Mouse (Mus musculus) large intestine, adult 2 months (tissue): Measurements from ENCODE around the gene Iqcg. TPM values are rescaled to one million over a fixed set of nuclear protein-coding genes. Genes with fewer than 3 reads are reported as not detected.
"Not testable (repeated sequence)": the region's sequence is repeated elsewhere in the genome, so short reads cannot be mapped to it uniquely, and the experiment has no call there.

Experiments
- DNase-seq: peaks from one replicate; pipeline ENCODE4 v3.0.0-alpha.2; 2012; ENCODE audit warnings: low read depth, low spot score
- WGBS: fragments of 180-500 bp; shearing (Covaris S2); methylation state at CpG from one replicate; pipeline ENCODE4 v1.1.7; 2018; 5-methylcytosine and 5-hydroxymethylcytosine counted together
- polyA plus RNA-seq: library from polyadenylated mRNA; depleted of rRNA; stranded (reverse); fragments of >200 nt; gene quantifications from 2 replicates; pipeline ENCODE4 v1.2.3, GENCODE M21; 2012

Gene Iqcg
- polyA plus RNA-seq, 1 experiment, result 0.40 TPM

DNA sequence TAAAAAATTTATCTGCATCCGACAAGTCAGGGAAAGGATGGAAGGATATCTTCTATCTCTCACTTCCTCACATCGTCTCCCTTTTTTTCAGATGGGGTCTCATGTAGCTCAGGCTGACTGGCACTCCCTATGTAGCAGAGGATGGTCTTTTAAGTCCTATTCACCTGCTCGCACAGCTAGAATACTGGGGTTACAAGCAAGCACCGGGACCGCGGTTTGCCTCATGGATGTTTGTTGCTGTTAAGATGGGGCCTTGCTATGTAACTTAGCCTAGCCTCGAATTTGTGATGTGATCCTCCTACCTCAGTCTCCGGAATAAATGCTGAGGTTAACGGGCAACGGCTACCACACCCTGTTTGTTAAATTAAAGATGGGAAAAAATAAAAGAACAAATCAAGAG is 363 bp downstream of the Iqcg start:
- WGBS, result 11% methylated on average over 10 of the region's 10 CpGs
- no peak for DNase-seq

DNA sequence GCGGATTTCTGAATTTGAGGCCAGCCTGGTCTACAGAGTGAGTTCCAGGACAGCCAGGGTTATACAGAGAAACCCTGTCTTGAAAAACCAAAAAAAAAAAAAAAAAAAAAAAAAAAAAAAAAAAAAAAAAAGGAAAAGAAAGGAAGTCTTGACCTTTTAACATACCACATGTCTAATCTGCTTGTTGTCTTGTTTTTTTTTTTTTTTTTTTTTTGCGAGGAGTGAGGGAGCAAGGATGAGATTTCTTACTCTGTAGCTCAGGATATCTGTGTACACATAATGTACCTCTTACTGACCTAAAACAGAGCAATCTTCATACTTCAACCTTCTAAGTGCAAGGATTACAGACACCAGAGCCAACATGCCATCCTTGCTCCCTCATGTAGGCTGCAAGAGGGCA is 1.1 kb downstream of the Iqcg start:
- DNase-seq, result not testable (repeated sequence)
- 78% methylated on average over 2 of the region's 2 CpGs for WGBS

DNA sequence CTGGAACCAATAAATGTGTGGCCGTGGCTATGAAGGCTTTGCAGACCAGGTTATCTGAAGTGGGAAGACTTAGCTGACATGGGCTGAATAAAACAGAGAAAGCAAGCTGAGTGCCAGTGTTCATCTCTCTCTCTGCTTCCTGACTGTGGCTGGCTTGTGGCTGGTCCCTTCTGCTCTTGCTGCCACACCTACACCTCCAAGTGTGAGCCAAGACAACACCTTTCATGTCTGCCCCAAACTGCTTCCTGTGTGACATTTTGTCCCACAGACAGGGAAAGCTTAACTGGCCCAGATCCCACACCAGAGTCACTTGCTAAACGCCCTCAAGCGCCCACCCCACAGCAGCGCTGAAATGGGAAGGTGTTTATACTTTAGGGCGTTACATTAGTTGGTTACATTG is 2.9 kb downstream of the Iqcg start:
- 57% methylated on average over 5 of the region's 5 CpGs for WGBS
- DNase-seq, result no peak

DNA sequence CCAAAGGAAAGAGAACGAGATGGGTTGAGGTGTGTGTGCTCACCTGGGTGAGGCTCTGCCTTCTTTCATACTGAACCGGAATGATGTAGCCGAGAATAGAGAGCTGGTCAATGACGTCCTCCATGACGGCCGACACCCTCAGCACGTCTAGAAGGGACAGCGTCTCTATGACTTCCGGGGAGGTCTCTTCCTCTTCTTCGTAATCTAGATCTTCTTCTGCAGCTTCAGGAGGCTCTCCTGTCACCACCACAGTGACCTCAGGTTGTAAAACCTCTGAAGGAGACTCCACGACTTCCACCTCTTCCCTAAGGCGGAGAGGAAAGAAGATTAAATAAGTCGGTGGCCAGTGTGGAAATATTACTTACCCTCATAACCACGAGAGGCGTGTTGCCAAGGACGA is 6.2 kb downstream of the Iqcg start:
- no peak for DNase-seq
- WGBS, result 84% methylated on average over 16 of the region's 16 CpGs

DNA sequence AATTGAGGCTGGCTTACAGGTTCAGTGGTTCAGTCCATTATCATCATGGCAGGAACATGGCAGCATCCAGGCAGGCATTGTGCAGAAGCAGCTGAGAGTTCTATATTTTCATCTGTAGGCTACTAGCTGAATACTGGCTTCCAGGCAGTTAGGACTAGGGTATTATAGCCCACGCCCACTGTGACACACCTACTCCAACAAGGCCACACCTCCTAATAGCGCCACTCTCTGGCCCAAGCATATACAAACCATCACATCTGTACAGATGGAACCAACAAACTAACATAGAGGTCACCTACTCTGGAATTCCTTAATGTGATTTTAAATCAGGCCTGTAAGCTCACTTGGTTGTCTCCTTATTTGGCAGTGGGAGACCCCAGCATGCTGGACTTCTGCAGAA is 7.3 kb downstream of the Iqcg start:
- DNase-seq, result no peak
- WGBS, result 52% methylated on average over 2 of the region's 2 CpGs

DNA sequence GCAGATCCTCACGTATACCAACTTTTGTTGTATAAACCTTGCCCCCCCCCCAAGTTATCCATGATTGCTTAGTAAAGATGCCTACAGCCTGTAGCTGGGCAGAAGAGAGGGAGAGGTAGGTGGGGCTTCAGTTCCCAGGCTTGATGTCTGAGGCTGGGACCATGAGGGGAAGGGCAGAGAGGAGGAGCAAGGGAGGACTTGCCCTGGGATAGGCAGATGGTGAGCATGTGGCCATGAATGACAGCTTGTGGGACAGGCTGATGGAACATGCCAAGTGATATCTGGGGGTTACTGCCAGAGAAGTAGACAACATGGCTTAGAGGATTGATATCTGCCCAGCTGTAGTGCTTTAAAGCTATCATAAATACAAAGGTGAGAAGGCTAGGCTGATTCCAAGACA is 8.0 kb downstream of the Iqcg start:
- DNase-seq, result no peak
- WGBS, result 88% methylated on average over 1 of the region's 1 CpGs

DNA sequence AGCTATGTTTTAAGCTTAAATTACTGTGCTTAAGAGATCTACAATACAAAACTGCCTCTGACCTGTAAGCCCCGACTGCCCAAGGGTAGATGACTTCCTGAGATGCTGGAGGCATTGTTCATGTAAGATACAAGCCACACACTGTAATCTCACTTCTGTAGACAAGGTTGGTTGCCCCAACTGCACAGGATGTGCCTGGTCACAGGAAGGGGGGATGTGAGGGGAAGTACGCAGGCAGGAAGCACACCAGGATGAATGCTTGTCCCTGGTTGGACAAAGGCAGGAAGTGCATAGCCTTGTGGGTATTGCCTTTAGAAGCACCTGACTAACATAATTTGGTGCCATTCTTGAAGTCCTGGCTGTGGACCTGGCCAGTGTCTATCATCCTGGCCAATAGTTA is 12.8 kb downstream of the Iqcg start:
- WGBS, result 68% methylated on average over 2 of the region's 2 CpGs
- DNase-seq, result no peak

DNA sequence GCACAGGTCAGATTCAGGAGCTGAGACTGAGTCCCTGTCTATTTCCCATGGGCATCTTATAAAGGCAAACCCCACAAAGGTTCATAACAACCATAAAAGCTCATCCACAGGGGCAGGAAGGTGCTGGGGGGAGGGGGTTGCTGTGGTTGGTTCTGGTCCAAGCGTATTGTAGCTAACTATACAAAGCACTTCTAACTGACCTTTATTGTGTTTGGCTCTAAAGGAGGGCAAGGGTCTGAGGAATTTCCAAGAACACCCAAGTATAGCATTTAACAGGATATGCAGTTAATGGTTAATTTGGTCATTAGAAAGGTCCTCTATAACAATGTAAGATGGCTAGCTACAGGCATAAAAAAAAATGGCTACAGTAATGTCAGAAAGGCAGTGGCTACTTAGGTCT is 13.3 kb downstream of the Iqcg start:
- no peak for DNase-seq
- WGBS, result 95% methylated on average over 1 of the region's 1 CpGs

DNA sequence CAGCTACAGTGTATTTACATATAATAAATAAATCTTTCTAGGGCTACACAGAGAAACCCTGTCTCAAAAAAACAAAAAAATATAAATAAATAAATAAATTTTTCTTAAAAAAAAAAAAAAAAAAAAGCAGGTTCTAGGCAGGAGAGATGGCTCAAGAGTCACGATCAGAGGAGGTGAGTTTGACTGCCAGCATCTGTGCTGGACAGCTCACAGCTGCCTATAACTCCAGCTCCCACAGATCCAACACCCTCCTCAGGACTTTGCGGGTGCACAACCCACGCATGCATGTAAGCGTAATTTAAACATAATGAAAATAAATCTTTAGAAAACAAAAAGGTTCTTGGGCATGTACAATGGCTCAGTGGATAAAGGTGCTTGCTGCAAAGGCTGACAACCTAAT is 20.0 kb downstream of the Iqcg start:
- DNase-seq, result no peak
- WGBS, result 89% methylated on average over 4 of the region's 4 CpGs

DNA sequence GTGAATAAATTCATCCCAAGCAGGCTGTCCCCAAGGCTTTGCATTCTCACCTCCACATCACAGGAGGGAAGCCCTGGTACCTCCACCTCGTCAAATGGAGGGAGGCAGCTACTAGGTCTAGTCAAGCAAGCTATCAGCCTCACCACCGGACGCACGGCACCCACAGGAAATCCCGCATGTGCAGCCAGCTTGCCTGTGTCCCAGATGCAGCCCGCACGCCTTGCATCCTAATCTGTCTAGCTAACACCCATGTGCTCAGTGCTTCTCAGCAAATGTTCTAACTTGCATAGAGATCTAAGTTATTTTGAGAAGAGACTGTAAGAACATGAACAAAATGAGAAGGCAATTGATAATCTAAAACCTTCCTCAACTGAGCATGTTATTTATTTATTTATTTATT is 29.7 kb downstream of the Iqcg start:
- DNase-seq, result no peak
- 89% methylated on average over 7 of the region's 7 CpGs for WGBS

DNA sequence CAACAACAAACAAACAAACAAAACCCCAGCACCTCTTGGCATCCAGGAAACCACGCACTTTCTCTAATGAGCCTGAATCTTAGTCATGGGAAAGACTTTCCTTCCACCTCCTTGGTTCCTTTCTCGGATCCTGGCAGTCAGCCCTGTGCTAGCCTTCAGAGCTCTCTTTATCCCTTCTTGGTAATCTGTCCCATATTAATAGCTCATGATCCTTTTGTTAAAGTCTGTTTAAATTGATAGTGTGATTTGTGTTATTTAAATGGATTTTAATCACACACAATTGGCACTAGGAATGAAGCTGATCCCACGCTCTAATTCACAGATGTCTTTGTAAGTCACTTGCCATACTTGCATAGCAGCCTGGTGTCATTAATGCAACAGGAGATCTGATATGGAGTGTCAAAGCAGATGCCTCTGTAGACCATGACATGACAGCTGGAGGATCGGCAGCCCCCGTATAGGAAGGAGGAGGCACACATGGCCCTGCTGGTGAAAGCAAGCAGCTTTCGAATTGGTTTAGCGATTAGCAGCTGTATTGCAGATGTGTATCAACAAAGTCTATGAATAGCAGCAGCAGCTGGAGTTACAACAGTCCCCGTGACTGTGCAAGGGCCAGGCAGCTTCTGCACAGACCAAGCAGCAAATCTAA is 31.4 kb downstream of the Iqcg start:
- no peak for DNase-seq
- 70% methylated on average over 8 of the region's 8 CpGs for WGBS

DNA sequence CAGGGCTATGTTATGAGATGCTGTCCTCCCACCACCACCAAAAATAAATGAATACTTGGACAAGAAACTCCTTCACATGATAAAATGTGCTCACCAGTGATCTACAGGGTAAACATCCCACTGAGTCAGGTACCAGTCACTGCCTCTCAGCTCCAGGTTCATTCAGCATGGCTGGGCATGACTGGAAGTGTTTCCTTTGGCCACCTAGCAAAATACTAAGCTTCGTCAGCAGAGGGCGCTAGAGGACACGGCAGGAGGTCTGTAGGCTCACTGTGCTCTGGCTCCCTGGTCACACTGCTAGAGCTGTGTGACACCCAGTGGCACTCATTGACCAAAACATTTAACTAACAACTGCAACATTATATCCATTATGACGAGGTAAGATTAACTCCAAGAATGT is 32.3 kb downstream of the Iqcg start:
- WGBS, result under 1% methylated on average over 4 of the region's 4 CpGs
- peak; percentile 64 for DNase-seq

DNA sequence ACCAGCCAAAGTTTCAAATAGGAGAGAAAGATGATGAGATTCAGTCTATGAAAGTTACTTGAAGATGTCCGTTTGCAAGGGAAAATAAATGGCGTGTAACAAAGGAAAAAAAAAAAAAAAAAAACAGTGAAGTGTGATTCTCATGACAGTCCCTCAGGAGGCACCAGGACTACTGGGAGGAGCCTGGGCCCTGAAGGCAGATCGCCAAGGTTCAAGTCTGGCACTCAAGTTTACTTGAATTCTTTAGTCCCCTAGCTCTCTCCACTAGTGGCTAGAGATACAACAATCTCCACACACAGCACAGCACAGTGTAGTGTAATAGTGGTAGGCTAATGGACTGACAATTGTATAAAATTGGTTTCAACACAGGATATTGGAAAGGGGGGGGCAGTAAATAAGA is 34.6 kb downstream of the Iqcg start:
- 77% methylated on average over 3 of the region's 3 CpGs for WGBS

DNA sequence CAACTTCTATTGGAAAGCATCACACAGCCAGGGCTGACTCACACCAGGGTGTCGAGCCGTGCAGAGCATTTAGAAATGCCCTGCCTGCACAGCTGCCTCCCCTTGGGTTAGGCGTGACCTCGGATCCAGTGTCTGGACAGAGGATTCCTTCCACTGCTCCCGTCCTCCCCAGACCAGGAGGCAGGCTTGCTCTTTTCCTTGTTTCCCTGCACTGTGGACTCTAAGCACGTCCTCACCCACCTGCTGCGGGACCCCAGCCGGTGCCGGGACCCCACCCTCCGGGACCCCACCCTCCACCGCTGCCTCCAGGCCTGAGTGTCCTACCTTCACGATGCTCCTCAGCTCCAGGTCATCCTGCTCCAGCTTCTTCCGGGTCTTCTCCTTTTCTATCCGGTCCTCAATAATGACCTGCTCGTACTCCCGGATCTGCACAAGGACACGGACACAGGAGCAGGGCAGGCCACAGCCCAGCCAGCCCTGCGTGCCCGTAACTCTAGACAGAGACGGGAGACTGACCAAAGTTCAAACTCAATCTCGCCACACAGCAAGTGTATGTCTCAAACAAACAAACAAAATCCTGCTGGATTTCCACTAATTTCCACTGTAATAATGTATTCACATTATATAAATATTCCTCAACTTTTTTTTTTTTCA is 36.8 kb downstream of the Iqcg start:
- peak; percentile 16 for DNase-seq
- 26% methylated on average over 21 of the region's 21 CpGs for WGBS

More for the DNA sequence above, 34.6 kb downstream of the Iqcg start:
- DNase-seq, result no peak

DNA sequence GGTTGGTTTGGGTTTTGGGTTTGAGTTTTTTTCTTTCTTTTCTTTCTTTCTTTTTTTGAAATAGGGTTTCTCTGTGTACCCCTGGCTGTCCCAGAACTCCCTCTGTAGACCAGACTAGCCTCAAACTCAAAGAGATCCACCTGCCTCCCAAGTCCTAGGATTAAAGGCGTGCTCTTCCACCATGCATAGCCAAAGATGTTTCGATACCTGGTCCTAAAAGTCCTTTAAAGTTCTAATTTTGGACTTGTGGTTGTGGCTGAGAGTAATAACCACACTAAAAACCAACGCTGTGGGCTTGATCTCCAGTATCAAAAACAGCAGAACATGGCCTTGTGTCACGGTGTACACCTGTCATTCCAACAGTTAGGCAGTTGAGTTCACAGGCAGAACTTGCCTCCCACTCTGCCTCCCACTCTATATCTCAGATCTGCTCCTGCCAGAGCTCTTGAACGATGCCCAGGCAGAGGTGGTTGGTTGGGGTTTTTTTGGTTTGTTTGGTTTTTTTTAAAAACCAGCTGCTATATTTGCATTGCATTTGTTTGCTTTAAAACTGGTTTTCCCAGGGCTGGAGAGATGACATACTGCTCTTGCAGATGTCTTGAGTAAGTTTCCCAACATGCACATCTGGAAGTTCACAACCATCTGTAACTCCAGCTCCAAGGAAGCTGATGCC is 38.2 kb downstream of the Iqcg start:
- DNase-seq, result peak; percentile 16

DNA sequence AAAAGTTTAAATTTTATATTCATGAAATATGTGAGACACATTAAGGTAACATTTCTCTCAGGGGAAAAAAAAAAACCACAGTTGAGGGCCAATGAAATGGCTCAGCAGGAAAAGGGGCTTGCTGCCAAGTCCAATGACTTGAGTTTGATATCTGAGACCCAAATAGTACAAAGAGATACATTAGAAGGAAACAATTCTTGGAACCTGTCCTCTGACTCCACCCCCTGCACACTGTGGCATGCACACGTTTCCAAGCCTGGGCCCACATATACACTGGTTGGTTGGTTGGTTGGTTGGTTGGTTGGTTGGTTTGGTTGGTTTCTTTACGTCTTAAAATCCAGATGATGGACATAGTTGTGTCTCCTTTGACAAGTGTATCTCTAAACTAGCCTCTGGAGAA is 40.0 kb downstream of the Iqcg start:
- no peak for DNase-seq
- 84% methylated on average over 2 of the region's 2 CpGs for WGBS

More for the DNA sequence above, 38.2 kb downstream of the Iqcg start:
- 43% methylated on average over 5 of the region's 5 CpGs for WGBS

DNA sequence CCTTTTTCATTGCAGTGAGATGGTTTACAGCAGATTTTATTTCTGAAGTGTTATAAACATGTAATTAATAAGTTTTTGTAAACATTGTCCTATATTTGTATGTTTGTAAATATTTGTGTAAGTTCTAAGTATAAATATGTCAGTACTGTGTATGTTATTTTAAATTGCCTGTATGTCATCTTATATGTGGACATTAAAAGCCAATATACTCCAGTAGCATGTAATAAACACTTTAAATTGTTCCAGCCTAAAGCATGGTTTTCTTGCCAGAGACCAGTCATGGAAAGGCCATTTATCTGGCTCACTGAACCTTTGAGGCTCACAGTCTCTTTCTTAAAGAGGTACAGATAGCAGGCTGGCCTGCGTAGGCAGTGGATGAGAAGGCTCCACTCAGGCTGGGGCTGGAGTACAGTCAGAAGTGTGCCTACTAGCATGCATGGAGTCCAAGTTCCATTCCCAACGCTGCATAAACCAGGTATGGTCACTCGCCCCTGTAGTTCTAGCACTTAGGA is 40.6 kb downstream of the Iqcg start:
- no peak for DNase-seq
- WGBS, result 87% methylated on average over 3 of the region's 3 CpGs

DNA sequence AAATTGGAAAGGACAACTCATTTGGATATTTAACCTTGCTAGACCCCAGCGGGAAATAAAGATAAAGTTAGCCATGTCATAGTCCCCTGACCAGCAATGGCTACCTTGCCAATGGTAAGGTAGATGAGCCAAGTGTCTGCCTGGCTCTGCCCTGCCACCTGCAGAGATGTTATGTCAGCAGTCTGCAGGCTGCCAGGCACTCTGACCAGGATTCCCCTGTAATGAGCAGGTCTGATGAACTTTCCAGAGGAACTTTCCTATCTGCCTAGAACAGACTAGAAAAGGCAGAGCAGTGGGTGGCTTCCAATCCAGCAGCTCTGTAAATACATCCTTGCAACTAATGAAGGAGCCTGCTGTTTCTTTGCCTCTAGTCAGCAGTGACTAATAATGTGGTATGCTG is 41.1 kb downstream of the Iqcg start:
- WGBS, result 93% methylated on average over 1 of the region's 1 CpGs
- DNase-seq, result no peak

DNA sequence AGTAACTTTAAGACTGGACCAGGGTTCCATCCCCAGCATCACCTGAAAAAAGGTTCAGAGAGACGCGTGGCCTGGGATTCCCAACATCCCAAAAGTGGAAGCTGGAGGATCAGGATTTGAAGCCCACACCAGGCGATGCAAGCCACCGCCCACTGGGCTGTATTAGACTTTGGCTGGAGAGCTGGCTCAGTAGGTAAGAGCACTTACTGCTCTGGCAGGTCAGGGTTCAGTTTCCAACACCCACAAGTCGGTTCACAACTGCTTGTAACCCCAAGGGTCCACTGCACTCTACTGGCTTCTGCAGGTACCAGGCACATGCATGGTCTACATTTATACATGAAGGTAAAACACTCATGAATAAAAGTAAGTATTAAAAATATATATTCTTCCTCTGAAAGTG is 42.2 kb downstream of the Iqcg start:
- no peak for DNase-seq
- 89% methylated on average over 5 of the region's 5 CpGs for WGBS

DNA sequence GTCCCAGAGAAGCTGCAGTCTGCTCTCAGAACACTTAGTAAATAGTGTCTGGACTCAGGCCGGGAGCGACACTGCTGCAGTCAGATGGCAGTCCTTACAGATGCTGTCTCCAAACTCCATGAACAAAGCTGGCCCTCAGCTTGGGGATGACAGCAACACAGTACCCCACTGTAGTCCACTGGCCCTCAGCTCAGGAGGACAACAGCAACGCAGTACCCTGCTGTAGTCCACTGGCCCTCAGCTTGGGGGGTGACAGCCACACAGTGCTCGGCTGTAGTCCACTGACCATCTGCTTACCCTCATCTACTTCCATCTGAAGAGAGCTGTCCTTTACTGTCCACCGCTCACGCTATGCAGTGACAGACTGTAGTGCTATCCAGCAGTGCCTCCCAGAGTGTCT is 45.9 kb downstream of the Iqcg start:
- DNase-seq, result no peak
- WGBS, result 95% methylated on average over 6 of the region's 6 CpGs

DNA sequence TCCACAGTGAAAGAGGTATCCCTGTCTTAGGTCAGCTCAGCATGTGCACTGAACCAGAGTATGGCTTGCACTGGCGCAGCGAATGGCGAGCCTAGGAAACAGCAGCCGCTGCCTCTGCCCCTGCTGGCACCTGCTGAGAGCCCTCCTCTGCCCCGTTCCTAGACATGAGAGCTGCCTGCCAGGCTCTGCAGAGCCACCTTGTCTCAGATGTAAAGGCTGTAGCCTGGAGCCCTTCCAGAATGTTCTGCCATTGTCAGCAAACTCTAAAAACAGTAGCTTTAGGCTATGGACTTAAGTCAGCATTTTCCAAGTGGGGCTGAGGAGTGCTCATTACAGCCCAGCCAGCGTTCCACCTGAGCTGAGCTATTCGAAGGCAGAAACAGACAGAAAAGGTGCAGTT is 48.6 kb downstream of the Iqcg start:
- no peak for DNase-seq
- WGBS, result 92% methylated on average over 7 of the region's 7 CpGs
